Mouse (Mus musculus) MEL (cell line): ENCODE results near the gene Casp3. TPM values are rescaled to one million over a fixed set of nuclear protein-coding genes. Genes with fewer than 3 reads are reported as not detected.

Experiments
- DNase-seq: peaks from one replicate; pipeline ENCODE4 v3.0.0; 2011; ENCODE audit warnings: low read depth, low spot score
- H3K27ac ChIP-seq: 2 replicates; pipeline ENCODE4 v1.5.1; 2012; ENCODE audit warnings: low read depth, mild to moderate bottlenecking, control low read depth, low read length, moderate library complexity; ENCODE audit not compliant: control insufficient read depth
- H3K27me3 ChIP-seq, 2 experiments: fragments of 150-350 bp in 1 of 2; sonication (generic) in 1 of 2; 2 replicates each; pipeline ENCODE4 v1.6.1; 2012; ENCODE audit warnings: low read length in 2 of 2, mild to moderate bottlenecking in 2 of 2, improper control_type of control experiment in 1 of 2, moderate library complexity in 1 of 2; ENCODE audit not compliant: insufficient read depth in 2 of 2, control insufficient read depth in 1 of 2
- H3K36me3 ChIP-seq, 2 experiments: 2 replicates each; pipeline ENCODE4 v1.6.1; 2012 to 2014; ENCODE audit warnings: low read length in 2 of 2, improper control_type of control experiment in 1 of 2, inconsistent platforms in 1 of 2, mild to moderate bottlenecking in 1 of 2; ENCODE audit not compliant: insufficient read depth in 2 of 2, control insufficient read depth in 1 of 2
- H3K4me1 ChIP-seq, 2 experiments: fragments of 150-350 bp in 1 of 2; sonication (generic) in 1 of 2; 2 replicates each; pipeline ENCODE4 v1.6.1; 2012; ENCODE audit warnings: low read length in 2 of 2, improper control_type of control experiment in 1 of 2, mild to moderate bottlenecking in 1 of 2; ENCODE audit not compliant: insufficient read depth in 2 of 2, control insufficient read depth in 1 of 2
- H3K4me3 ChIP-seq, 2 experiments: fragments of 150-350 bp in 1 of 2; sonication (generic) in 1 of 2; 2 replicates each; pipeline ENCODE4 v1.5.1; 2012; ENCODE audit warnings: low read depth in 2 of 2, low read length in 2 of 2, mild to moderate bottlenecking in 2 of 2, moderate library complexity in 2 of 2, control low read depth in 1 of 2, improper control_type of control experiment in 1 of 2; ENCODE audit not compliant: control insufficient read depth in 1 of 2, insufficient read depth in 1 of 2
- H3K79me2 ChIP-seq: 2 replicates; pipeline ENCODE4 v1.6.1; 2012; ENCODE audit warnings: mild to moderate bottlenecking, low read length, moderate library complexity; ENCODE audit not compliant: control insufficient read depth, poor library complexity, insufficient read depth
- H3K9ac ChIP-seq: 2 replicates; pipeline ENCODE4 v1.6.1; 2012; ENCODE audit warnings: low read depth, mild to moderate bottlenecking, control low read depth, low read length, moderate library complexity; ENCODE audit not compliant: control insufficient read depth, poor library complexity, severe bottlenecking
- H3K9me3 ChIP-seq: fragments of 150-350 bp; sonication (generic); replicated peaks from 2 replicates; pipeline ENCODE4 v1.6.1; 2012; ENCODE audit warnings: mild to moderate bottlenecking, low read length, improper control_type of control experiment, moderate library complexity; ENCODE audit not compliant: insufficient read depth
- BHLHE40 ChIP-seq: IDR thresholded peaks from 2 replicates; pipeline ENCODE4 v1.6.1; 2012; ENCODE audit warnings: low read depth, mild to moderate bottlenecking, inconsistent platforms, low read length, improper control_type of control experiment, borderline replicate concordance
- CHD1 ChIP-seq: IDR thresholded peaks from 2 replicates; pipeline ENCODE4 v1.6.1; 2012; ENCODE audit warnings: low read depth, mild to moderate bottlenecking, inconsistent platforms, low read length, improper control_type of control experiment
- CTCF ChIP-seq, 3 experiments: IDR thresholded peaks in 2 of 3; conservative IDR thresholded peaks in 1 of 3; 2 replicates each; pipeline ENCODE4 v1.5.1; 2011 to 2012; ENCODE audit warnings: low read length in 3 of 3, low read depth in 2 of 3, mild to moderate bottlenecking in 2 of 3, improper control_type of control experiment in 1 of 3, inconsistent platforms in 1 of 3, mixed read lengths in 1 of 3, moderate library complexity in 1 of 3; ENCODE audit not compliant: control insufficient read depth in 1 of 3, insufficient read depth in 1 of 3, poor library complexity in 1 of 3, severe bottlenecking in 1 of 3
- E2F4 ChIP-seq: IDR thresholded peaks from 2 replicates; pipeline ENCODE4 v1.6.1; 2011; ENCODE audit warnings: low read depth, low read length, improper control_type of control experiment, borderline replicate concordance
- ELF1 ChIP-seq: IDR thresholded peaks from 2 replicates; pipeline ENCODE4 v1.6.1; 2014; ENCODE audit warnings: low read depth, mild to moderate bottlenecking, inconsistent platforms, low read length, improper control_type of control experiment, moderate library complexity
- EP300 ChIP-seq, 2 experiments: IDR thresholded peaks; 2 replicates each; pipeline ENCODE4 v1.6.1; 2011; ENCODE audit warnings: improper control_type of control experiment in 2 of 2, low read length in 2 of 2, low read depth in 1 of 2, mild to moderate bottlenecking in 1 of 2
- GABPA ChIP-seq: IDR thresholded peaks from 2 replicates; pipeline ENCODE4 v1.6.1; 2012; ENCODE audit warnings: low read depth, mild to moderate bottlenecking, inconsistent platforms, low read length, improper control_type of control experiment, moderate library complexity
- GATA1 ChIP-seq: IDR thresholded peaks from 2 replicates; pipeline ENCODE4 v1.6.1; 2011; ENCODE audit warnings: low read depth, low read length, improper control_type of control experiment
- HCFC1 ChIP-seq: IDR thresholded peaks from 2 replicates; pipeline ENCODE4 v1.6.1; 2012; ENCODE audit warnings: low read depth, mild to moderate bottlenecking, inconsistent platforms, low read length, improper control_type of control experiment, moderate library complexity
- JUND ChIP-seq: IDR thresholded peaks from 2 replicates; pipeline ENCODE4 v1.6.1; 2011; ENCODE audit warnings: low read depth, mild to moderate bottlenecking, improper control_type of control experiment, low read length
- KAT2A ChIP-seq: conservative IDR thresholded peaks from 2 replicates; pipeline ENCODE4 v1.6.1; 2012; ENCODE audit warnings: low read depth, low read length, improper control_type of control experiment, inconsistent platforms
- MAX ChIP-seq: IDR thresholded peaks from 2 replicates; pipeline ENCODE4 v1.6.1; 2011; ENCODE audit warnings: low read length, improper control_type of control experiment
- MAZ ChIP-seq: IDR thresholded peaks from 2 replicates; pipeline ENCODE4 v1.6.1; 2012; ENCODE audit warnings: low read depth, mild to moderate bottlenecking, inconsistent platforms, low read length, improper control_type of control experiment
- MEF2A ChIP-seq: IDR thresholded peaks from 2 replicates; pipeline ENCODE4 v1.6.1; 2014; ENCODE audit warnings: low read depth, mild to moderate bottlenecking, inconsistent platforms, low read length, improper control_type of control experiment; ENCODE audit not compliant: poor library complexity, insufficient replicate concordance, severe bottlenecking; ENCODE audit errors: extremely low read depth
- MYB ChIP-seq: IDR thresholded peaks from 2 replicates; pipeline ENCODE4 v1.6.1; 2011; ENCODE audit warnings: mild to moderate bottlenecking, low read depth, low read length, improper control_type of control experiment
- MYC ChIP-seq: IDR thresholded peaks from 2 replicates; pipeline ENCODE4 v1.6.1; 2011; ENCODE audit warnings: low read depth, mild to moderate bottlenecking, low read length, improper control_type of control experiment, moderate library complexity
- NELFE ChIP-seq: IDR thresholded peaks from 2 replicates; pipeline ENCODE4 v1.6.1; 2011; ENCODE audit warnings: low read depth, low read length, improper control_type of control experiment
- POLR2A ChIP-seq, 2 experiments: IDR thresholded peaks; 2 replicates each; pipeline ENCODE4 v1.6.1; 2011 to 2012; ENCODE audit warnings: low read length in 2 of 2, mild to moderate bottlenecking in 2 of 2, control low read depth in 1 of 2, improper control_type of control experiment in 1 of 2, low read depth in 1 of 2, moderate library complexity in 1 of 2; ENCODE audit not compliant: control insufficient read depth in 1 of 2, insufficient read depth in 1 of 2, poor library complexity in 1 of 2
- POLR2AphosphoS2 ChIP-seq: IDR thresholded peaks from 2 replicates; pipeline ENCODE4 v1.6.1; 2011; ENCODE audit warnings: low read length, improper control_type of control experiment
- POLR2AphosphoS5 ChIP-seq: IDR thresholded peaks from 2 replicates; pipeline ENCODE4 v1.6.1; 2012; ENCODE audit warnings: low read depth, borderline replicate concordance, mild to moderate bottlenecking, inconsistent platforms, low read length, moderate library complexity, mixed read lengths
- RAD21 ChIP-seq: IDR thresholded peaks from 2 replicates; pipeline ENCODE4 v1.6.1; 2011; ENCODE audit warnings: mild to moderate bottlenecking, low read depth, low read length, improper control_type of control experiment
- RCOR1 ChIP-seq: IDR thresholded peaks from 2 replicates; pipeline ENCODE4 v1.6.1; 2012; ENCODE audit warnings: low read depth, mild to moderate bottlenecking, inconsistent platforms, low read length, improper control_type of control experiment
- SIN3A ChIP-seq: IDR thresholded peaks from 2 replicates; pipeline ENCODE4 v1.6.1; 2012; ENCODE audit warnings: low read length, improper control_type of control experiment, inconsistent platforms
- SMC3 ChIP-seq: IDR thresholded peaks from 2 replicates; pipeline ENCODE4 v1.6.1; 2011; ENCODE audit warnings: low read depth, low read length, improper control_type of control experiment
- TAL1 ChIP-seq: IDR thresholded peaks from 2 replicates; pipeline ENCODE4 v1.6.1; 2012; ENCODE audit warnings: mild to moderate bottlenecking, inconsistent platforms, low read length, moderate library complexity, mixed read lengths
- TBP ChIP-seq: IDR thresholded peaks from 2 replicates; pipeline ENCODE4 v1.8.0; 2011; ENCODE audit warnings: low read depth, low read length, improper control_type of control experiment
- UBTF ChIP-seq: IDR thresholded peaks from 2 replicates; pipeline ENCODE4 v1.6.1; 2012; ENCODE audit warnings: low read depth, mild to moderate bottlenecking, inconsistent platforms, low read length, improper control_type of control experiment, moderate library complexity, borderline replicate concordance; ENCODE audit not compliant: insufficient read depth
- USF2 ChIP-seq, 2 experiments: IDR thresholded peaks; 2 replicates each; pipeline ENCODE4 v1.6.1; 2011 to 2012; ENCODE audit warnings: improper control_type of control experiment in 2 of 2, low read length in 2 of 2, borderline replicate concordance in 1 of 2, inconsistent platforms in 1 of 2, low read depth in 1 of 2, mild to moderate bottlenecking in 1 of 2; ENCODE audit not compliant: insufficient read depth in 1 of 2
- ZC3H11A ChIP-seq: IDR thresholded peaks from 2 replicates; pipeline ENCODE4 v1.6.1; 2012; ENCODE audit warnings: low read depth, mild to moderate bottlenecking, inconsistent platforms, low read length, improper control_type of control experiment
- ZKSCAN1 ChIP-seq: IDR thresholded peaks from 2 replicates; pipeline ENCODE4 v1.6.1; 2012; ENCODE audit warnings: low read depth, mild to moderate bottlenecking, inconsistent platforms, low read length, improper control_type of control experiment, moderate library complexity
- ZNF384 ChIP-seq: IDR thresholded peaks from 2 replicates; pipeline ENCODE4 v1.6.1; 2012; ENCODE audit warnings: low read depth, mild to moderate bottlenecking, inconsistent platforms, low read length, improper control_type of control experiment
- polyA plus RNA-seq, 2 experiments: library from polyadenylated mRNA; stranded (reverse) in 1 of 2; unstranded in 1 of 2; fragments of >175 nt in 1 of 2; fragments of >200 nt in 1 of 2; gene quantifications; 2 replicates each; pipeline versions ENCODE4 v1.2.1 to v1.2.4; 2012; ENCODE audit warnings: low replicate concordance in 2 of 2, low read depth in 1 of 2; ENCODE audit not compliant: insufficient read length in 2 of 2, insufficient read depth in 1 of 2, missing spikeins in 1 of 2
- total RNA-seq: library from RNA; depleted of rRNA; stranded (reverse); fragments of 300-350 nt; gene quantifications from 2 replicates; pipeline ENCODE4 v1.2.3, GENCODE M21; 2012

Casp3 gene
- total and polyA plus RNA-seq, 3 experiments = 74.7 to 185 (median 157) TPM

DNA sequence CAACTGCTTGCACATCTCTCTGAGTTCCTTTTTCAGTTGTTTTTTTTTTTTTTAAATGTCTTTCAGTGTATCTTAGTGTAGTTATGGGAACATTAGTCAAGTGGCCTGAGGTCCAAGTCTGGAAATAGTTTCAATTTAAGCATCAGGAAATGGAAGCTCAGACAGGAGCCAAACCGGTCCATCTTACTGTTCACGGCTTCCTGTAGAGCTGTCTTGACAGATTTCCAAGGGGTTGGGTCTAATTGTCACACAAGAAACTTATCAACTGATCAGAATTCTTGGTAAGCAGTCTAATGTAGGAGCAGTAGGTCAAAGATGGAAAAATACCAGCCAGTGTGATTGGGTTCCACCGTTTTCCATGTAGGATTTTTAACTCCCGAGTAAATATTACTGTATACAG is 31.3 kb downstream of the Casp3 start:
- no peak overlapping the region for H3K4me3 ChIP-seq
- H3K27ac ChIP-seq = no peak overlapping the region
- H3K9me3 ChIP-seq = no peaks in the 10 kb centered on the region
- H3K79me2 ChIP-seq = no peaks in the 10 kb centered on the region
- no peak overlapping the region for H3K9ac ChIP-seq
- peaks cover 6 to 15% of the 10 kb centered on the region in 2 experiments; a peak in 3 of 4 replicates for H3K4me1 ChIP-seq
- TF ChIP-seq ZNF384 = peak; percentile 30; the same call in 1 of the 2 replicates
- TF ChIP-seq TBP = no peak
- no peaks in the 10 kb centered on the region for H3K27me3 ChIP-seq
- peaks cover 0 to 14% of the 10 kb centered on the region in 2 experiments; a peak in 2 of 4 replicates for H3K36me3 ChIP-seq
- DNase-seq = no peak

DNA sequence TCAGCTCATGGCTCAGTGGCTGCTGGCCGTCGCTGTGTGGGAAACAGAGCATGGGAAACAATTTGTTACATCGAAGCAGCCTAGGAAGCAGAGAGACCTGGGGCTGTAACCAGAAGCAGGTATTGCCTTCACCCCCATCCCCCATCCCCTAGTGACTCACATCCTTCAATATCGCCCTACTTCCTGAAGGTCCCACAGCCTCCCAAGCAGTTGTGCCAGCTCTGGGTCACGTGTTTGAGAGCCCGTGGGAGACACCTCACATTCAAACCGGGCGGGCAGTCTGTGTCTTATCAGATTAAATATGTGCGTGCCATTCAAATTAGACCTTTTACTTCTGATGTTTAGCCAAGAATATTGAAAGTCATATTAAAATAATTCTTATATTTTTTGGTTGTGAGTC is 34.8 kb downstream of the Casp3 start:
- Histone ChIP-seq H3K9ac (no peak overlapping the region), H3K27ac (peak overlapping the region; percentile 40), H3K4me1 (peaks cover 6 to 15% of the 10 kb centered on the region in 2 experiments; a peak in 3 of 4 replicates), H3K27me3 (no peaks in the 10 kb centered on the region), H3K36me3 (peaks cover 0 to 14% of the 10 kb centered on the region in 2 experiments; a peak in 2 of 4 replicates), H3K4me3 (peak overlapping the region; percentile 6 to 29; a peak in 2 of 4 replicates), H3K9me3 (no peaks in the 10 kb centered on the region), H3K79me2 (no peaks in the 10 kb centered on the region)
- DNase-seq = peak; percentile 71
- 0 out of 2 replicates have a peak, but pooled peaks have one; percentile 38 for TF ChIP-seq MYC
- peak; percentile 42; the same call in 1 of the 2 replicates for TF ChIP-seq SIN3A
- no peak for TF ChIP-seq JUND
- TF ChIP-seq RAD21 = no peak
- no peak for TF ChIP-seq CTCF (IDR thresholded peaks at IDR 0.05 in 2 of 3, conservative IDR thresholded peaks at IDR 0.05 in 1 of 3; ENCODE audit: control insufficient read depth in 1 of 3, insufficient read depth in 1 of 3, low read depth in 2 of 3, low read length in 3 of 3, poor library complexity in 1 of 3, severe bottlenecking in 1 of 3)
- TF ChIP-seq POLR2A (IDR thresholded peaks at IDR 0.05; ENCODE audit: control insufficient read depth in 1 of 2, insufficient read depth in 1 of 2, low read depth in 1 of 2, low read length in 2 of 2, poor library complexity in 1 of 2) = no peak
- peak; percentile 42; the same call in 1 of the 2 replicates for TF ChIP-seq GATA1
- no peak for TF ChIP-seq MYB
- TF ChIP-seq ZNF384 = no peak
- no peak for TF ChIP-seq POLR2AphosphoS2
- TF ChIP-seq MEF2A = no peak
- TF ChIP-seq MAX = peak; percentile 79
- TF ChIP-seq RCOR1 = no peak
- no peak for TF ChIP-seq MAZ
- no peak for TF ChIP-seq HCFC1
- TF ChIP-seq ZC3H11A = no peak
- no peak for TF ChIP-seq E2F4
- no peak for TF ChIP-seq POLR2AphosphoS5
- TF ChIP-seq GABPA = no peak
- TF ChIP-seq TBP = no peak
- TF ChIP-seq TAL1 = no peak
- no peak; the same call in 1 of the 2 replicates for TF ChIP-seq NELFE
- no peak for TF ChIP-seq ZKSCAN1
- no peak for TF ChIP-seq UBTF
- TF ChIP-seq BHLHE40 = peak; percentile 73; the same call in 1 of the 2 replicates
- 0 out of 4 replicates have a peak, but pooled peaks of 1 of the 2 experiments have one; percentile 42 for TF ChIP-seq USF2 (IDR thresholded peaks at IDR 0.05; ENCODE audit: borderline replicate concordance in 1 of 2, insufficient read depth in 1 of 2, low read depth in 1 of 2, low read length in 2 of 2)
- TF ChIP-seq SMC3 = no peak
- no peak; the same call in 1 of the 2 replicates for TF ChIP-seq ELF1
- no peak for TF ChIP-seq CHD1
- peak; percentile 25 to 43; a peak in 1 of 4 replicates for TF ChIP-seq EP300 (IDR thresholded peaks at IDR 0.05; ENCODE audit: low read depth in 1 of 2, low read length in 2 of 2)
- TF ChIP-seq KAT2A = no peak
